Mouse (Mus musculus) ZHBTc4 (cell line): ENCODE data around the gene Klhl26.

ENCODE experiments used
- DNase-seq: peaks from one replicate; pipeline ENCODE4 v3.0.0-alpha.2; 2011; ENCODE audit warnings: low read depth, low spot score

Klhl26 gene

DNA sequence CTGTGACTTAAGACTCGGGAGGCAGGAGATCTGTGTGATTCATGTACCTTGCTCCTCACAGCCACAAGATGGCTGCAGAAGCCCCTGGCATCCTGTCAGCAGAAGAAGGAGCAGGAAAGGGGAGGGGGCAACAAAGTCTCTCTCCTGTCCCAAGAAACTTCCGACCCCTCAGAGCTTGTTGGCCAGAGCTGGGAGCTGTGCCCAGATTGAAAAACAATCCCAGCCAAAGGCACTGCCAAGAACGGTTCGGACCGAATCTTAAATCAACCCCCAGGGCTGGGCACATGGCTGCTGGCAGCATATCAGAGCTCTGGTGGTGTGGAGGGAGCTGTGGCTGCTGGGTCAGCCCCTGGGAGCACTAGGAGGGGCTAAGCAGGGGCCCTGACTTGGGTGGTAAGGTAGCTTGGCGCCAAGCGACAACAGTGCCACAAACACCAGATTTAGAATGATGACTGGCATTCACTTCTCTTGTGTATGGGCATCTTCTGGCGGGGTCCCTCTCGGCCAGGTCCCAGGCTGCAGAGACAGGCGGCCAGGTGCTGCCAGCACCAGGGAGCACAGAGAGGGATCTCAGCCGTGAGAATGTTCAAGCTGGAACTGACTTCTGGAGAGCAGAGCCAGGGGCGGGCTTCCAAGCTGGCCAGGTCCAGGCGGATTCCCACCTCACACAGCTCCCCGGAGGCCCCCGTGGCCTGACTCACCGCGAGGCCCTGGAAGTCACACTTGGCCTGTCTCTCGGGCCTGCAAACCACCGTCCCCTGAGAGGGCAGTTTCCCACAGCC lies 28.9 kb downstream of the Klhl26 start:
- DNase-seq = no peak

DNA sequence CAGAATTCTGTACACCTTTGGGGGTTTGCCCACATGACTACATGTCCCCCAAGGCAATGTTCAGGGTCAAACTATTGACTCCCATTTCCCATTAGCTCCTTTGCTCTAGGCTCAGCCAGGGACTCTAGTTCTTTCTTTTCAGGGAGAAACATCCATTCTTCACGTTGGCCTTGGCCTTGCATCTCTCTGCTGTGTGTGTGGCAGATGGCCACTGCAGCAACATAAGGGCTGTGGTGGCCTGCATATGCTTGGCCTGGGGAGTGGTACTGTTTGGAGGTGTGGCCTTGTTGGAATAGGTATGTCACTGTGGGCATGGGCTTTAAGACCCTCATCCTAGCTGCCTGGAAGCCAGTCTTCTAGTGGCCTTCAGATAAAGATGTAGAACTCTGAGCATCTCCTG lies 30.8 kb downstream of the Klhl26 start:
- no peak for DNase-seq

DNA sequence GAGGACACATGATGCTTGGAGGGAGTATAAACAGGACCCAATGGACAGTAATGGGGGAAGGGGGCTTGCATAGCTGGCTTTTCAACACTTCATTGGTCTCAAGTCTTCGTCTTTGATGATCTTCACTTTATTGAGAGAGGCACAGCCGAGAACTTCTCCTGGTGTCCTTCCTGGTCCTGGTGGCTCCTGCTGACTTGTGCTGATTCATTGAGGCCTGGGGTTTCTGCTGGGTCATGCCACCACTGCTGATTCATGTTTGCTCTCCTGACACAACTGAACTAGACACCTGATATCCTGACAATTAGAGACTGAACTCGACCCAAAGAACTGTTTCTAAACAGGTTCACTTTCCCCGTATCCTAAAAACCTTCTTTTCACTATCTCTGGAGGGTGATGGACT lies 33.4 kb downstream of the Klhl26 start:
- DNase-seq = no peak

DNA sequence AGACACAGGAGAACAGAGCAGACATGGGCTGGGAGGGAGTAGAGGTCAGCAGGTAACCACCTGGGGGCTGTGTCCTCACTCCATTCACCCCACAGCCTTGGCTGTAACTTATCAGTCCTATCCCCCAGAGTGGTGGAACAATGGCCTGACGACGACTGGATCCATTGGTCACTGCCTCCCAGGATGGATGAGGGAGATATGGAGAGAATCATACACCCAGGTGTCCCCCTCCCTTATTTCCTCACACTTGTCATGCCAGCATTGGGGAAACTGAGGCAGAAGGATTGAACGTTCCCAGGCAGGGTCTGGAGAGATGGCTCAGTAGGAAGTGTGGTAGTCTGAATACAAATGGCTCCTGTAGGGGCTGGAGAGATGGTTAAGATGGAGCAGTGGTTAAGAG lies 35.2 kb downstream of the Klhl26 start:
- no peak for DNase-seq

DNA sequence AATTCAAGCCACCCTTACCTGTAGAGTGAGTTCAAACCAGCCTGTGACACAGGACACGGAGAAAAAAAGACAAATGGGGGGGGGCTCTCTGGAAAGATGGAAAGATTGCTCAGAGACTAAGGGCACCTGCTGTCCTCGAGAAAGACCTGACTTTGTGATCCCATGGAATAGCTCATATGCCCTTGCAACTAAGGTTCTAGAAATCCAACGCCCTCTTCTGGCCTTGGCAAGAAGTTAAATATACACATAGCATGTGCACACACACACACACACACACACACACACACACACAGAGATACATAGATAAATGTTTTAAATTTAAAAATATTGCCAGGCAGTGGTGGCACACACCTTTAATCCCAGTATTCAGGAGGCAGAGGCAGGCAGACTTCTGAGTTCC lies 36.5 kb downstream of the Klhl26 start:
- peak; percentile 45 for DNase-seq

DNA sequence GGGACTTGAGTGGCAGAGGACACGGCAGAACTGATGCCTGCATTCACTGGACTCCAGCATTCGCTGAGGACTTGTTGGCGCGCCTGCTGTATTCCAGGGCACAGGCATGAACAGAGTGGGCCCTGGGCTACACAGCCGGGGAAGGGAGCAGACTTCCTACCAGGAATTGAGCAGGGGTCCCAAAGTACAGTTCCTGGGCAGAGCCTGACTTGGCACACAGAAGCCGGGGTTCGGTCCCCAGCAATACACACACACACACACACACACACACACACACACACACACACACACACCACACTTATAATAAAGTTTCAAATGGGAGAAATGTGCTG lies 37.0 kb downstream of the Klhl26 start:
- DNase-seq = no peak

DNA sequence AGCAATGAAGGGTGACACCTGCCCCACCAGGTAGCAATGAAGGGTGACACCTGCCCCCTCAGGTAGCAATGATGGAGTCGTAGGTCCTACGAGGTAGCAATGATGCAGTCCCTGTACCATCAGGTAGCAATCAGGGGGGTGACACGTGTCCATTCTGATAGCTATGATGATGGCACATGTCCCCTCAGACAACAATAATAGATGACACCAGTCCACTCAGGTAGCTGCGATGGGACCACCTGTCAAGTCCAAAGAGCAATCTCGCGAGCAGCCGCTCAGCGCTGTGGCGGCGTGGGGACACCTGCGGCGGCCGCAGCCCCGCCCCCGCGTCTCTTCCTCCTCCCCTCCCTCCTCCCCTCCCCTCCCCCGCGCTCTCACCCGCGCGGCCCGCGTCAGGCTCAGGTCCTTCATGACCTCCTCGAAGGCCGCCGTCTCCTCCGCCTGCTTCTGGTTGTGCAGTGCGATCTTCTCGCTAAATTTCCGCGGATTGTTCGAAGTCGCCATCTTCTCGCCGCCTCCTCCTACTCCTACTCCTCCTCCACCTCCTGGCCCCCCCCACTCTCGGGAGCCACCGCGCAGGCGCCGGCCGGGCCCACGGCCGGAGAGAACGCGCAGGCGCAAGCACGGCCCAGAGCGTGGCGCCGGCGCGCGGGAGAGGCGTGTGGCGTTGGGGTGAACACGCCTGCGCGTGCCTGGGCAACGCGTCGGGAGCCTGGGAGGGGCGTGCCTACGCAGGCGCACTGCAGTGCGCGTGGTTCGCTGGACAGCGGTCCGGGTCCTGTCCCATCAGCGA lies 37.5 kb downstream of the Klhl26 start, which contains the start of gene Crtc1:
Crtc1 (minus strand) TSS at position 525 of the 793 bp plus-strand sequence.
- DNase-seq = peak; percentile 98

DNA sequence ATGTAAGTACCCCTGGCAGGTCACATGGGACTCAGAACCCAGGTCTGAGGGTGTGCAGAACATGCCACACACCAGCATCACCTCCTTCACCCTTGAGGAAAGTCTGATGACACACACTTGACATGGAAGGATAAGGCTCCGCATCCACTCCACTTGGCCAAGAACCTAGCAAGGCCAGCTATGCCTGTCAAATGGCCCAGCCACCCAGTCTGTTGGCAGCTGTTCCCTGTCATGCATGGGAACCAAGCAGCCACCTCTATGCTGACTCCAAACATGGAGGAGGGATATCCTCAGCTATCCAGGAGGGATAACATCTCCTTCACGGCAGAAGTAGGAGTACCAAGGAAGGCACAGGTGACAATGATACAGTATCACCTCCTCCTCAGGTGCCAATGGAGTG lies 38.3 kb downstream of the Klhl26 start:
- no peak for DNase-seq

DNA sequence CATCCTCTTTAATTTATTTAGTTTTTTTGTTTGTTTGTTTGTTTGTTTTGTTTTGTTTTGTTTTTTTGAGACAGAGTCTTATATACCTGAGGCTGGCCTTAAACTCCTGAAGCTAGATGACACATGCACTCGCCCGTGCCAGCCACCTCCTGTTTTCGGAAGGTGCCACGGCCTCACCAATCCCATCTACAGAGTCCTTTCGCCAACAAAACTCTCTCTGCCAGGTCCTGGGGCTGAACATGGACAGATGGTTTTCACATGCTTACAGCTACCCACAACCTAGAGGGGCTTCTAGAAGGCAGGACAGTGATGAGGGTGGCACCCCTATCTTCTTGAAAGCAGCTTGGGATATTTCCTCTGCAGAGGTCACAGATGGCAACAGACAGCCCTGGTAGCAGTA lies 41.6 kb downstream of the Klhl26 start:
- DNase-seq = no peak

DNA sequence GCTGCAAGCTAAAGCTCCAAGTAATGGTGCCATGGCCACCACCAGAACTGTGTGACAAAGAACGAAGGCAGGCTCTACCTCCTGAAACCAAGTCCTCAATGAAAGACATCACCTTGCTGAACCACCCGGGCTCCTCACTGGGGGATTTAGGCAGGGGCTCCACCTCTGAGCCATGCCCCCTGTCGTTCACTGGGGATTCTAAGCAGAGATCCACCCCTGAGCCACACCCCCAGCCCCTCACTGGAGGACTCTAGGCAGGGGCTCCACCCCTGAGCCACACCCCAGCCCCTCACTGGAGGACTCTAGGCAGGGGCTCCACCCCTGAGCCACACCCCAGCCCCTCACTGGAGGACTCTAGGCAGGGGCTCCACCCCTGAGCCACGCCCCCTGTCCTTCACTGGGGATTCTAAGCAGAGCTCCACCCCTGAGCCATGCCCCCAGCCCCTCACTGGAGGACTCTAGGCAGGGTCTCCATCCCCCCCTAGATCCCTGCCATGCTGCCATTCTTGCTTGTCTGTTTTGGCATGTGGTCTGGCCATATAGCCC lies 43.7 kb downstream of the Klhl26 start:
- peak; percentile 69 for DNase-seq

DNA sequence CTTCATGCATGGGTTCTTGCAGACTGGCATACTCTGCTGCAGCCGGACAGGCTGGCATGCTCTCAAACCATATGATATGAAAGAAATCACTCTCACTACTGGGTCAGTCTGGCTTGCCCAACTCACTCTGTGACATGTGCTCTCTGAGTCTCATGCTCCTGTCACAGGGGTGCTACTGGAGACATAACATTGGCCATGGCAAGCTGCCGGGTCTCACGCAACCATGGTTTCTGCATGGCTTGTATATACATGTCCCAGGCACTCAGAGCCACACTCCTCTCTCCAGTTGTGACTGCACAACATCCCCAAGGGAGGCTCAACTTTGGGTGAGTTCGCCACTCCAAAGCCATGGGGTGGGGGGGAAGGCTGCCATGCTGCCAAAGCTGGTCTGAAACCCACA lies 45.6 kb downstream of the Klhl26 start:
- no peak for DNase-seq

DNA sequence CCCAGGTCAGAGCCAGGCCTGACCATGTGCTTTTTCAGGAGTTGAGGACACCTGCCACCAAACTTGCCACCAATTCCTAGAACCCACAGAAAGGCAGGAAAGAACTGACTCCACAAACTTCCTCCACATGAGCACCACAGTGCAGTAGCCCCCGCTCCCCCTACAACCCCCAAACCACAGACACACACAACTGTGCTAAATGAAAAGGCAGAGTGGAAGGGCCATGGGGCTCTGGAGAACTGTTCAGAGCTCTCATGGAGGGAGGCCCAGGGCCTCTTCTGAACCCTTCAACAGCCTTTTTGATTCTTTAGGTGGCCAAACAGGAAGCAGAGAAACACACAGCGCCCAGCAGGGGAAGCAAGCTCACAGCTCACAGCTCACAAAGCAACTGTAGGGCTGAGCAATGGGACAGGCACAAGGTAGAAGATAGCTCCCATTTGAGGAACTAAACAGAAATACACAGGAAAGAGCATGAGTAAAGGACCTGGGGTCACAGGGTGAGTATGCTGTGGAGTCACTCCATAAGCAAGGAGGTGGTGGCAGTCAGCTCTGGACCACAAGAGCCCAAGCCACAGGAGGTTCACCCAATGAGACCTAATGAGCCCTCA lies 50.4 kb downstream of the Klhl26 start:
- no peak for DNase-seq

DNA sequence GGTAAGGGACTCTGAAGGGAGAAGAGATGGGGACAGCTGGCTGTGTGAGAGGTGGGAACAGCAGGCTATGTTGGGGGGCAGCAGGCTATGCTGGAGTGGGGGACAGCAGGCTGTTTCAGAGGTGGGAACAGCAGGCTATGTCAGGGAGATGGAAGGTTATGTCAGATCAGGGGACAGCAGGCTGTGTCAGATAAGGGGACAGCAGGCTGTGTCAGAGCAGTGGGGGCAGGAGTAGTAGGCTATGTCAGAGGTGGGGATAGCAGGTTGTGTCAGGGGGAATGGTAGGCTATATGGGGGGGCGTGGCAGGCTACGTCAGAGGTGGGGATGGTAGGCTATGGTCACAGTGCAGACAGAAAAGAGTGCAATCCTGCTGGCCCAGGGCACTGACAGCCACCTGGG lies 54.0 kb downstream of the Klhl26 start:
- DNase-seq = no peak

DNA sequence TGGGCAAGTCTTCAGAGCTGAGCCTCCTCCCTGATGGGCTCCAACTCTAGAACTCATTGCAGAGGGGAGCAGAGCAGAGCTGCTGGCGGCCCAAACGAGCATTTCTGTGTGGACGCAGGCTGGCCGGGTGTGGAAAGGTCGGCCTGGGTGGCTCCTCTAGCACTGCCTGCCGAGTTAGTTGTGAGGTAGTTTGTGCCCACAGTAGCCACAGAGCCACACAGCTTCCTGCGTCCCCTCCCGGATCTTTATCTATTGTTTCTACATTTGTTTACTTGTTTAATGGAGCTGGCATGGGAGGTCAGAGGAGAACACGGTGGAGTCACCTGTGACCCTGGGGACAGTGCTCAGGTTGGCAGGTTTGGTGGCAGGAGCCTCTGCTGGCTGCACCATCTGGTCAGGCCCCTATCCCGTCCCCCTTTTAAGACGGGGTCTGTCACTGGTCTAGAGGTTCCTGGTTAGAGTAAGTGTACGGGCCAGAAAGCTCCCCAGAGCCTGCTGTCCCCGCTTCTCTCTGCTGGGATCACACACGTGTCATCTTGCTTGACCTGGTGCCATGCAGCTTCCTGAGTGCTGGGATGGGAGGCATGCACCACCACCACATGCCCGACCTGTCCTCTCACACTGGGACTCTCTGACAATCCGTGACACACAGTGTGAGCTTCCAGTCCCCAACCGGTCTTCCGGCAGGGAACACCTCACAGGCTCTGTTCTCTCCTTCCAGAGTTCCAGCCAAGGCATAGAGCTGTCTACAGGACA lies 55.2 kb downstream of the Klhl26 start:
- no peak for DNase-seq

DNA sequence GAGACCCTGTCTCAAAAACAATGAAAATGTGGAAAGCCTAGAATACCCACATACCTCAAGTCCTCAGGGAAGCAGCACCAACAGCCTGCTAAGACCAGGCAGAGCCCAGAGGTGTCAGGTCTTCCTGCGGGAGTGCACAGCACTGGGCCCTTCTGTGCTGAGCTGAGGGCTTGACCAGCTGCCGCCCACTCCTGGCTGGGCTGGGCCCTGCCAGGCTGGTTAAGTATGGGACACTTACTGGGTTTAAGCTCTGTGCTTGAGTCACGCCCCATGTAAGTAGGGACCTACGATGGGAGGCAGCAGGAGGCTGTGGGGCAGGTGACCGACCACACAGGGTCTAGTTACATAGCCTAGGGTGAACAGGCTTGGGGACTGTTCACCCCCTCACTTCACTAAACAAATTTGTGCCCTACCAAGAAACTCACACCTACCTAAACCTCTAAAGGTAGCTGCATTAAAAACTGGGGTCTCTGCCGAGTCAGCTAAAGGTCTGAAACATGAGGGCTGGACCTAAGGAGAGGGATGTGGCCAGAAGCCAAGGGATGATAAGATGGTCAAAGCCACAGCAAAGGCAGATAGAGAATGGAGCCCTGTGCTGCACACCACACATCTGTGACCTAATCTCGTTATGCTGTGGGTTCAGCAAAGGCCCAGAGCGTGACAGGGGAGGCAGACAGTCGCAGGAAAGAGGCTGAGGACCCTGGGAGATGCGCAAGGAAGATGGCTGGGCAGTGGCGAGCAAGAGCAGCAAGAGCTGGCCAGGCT lies 56.7 kb downstream of the Klhl26 start:
- DNase-seq = no peak

DNA sequence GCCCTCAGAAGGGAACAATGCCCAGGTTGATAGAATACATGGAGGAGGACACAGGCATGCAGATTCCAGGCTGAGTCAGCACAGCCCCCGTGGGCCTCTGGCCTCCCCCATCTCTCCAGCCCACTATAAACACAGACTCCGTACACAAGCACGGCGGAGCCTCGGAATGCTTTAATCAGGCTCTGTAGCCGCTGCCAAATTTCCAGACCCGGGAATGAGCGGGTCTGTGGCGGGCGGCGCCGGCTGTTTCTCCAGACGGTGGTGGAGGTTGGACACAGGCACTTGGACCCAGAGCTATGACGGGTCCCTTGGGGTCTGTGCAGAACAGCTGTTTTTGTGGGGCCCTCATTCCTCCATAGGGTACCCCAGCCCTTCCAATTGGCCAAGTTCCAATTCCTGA lies 57.8 kb downstream of the Klhl26 start:
- DNase-seq = no peak

DNA sequence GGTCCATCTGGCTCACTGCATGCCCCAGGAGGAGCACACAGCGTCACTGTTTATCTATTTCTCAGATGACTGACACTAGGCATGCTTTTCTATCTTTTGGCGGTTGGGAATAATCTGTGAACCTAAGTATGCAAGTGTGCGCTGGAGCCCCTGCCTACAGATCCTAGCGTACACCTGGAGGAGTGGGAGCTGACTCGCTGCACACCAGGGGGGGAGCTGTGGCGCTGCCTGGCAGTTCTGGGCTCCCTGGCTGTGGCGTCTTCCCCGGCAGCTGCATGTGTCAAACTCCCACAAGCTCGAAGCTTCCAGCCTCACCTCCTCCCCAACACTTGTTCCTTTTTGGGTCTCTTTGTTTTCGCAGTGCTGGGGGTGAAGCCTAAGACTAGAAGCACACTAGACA lies 58.9 kb downstream of the Klhl26 start:
- no peak for DNase-seq

DNA sequence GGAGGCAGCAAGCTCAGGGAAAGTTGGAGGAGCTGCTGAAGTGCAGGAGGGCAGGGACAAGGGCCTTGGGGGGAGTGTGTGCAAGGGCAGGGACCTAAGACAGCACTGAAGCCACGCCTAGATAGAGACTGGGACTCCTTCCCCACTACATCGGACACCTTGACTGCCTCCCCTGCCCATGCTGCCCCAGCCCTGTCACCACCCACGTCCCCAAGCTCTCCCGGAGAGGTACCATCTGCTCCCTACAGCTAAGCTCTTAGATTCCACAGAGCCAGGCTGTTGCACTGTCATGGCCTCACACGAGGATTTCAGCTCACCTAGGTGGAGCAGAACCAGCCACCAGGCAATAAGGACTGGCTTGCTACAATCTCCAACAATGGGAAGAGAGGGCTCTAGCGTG lies 59.8 kb downstream of the Klhl26 start:
- no peak for DNase-seq

DNA sequence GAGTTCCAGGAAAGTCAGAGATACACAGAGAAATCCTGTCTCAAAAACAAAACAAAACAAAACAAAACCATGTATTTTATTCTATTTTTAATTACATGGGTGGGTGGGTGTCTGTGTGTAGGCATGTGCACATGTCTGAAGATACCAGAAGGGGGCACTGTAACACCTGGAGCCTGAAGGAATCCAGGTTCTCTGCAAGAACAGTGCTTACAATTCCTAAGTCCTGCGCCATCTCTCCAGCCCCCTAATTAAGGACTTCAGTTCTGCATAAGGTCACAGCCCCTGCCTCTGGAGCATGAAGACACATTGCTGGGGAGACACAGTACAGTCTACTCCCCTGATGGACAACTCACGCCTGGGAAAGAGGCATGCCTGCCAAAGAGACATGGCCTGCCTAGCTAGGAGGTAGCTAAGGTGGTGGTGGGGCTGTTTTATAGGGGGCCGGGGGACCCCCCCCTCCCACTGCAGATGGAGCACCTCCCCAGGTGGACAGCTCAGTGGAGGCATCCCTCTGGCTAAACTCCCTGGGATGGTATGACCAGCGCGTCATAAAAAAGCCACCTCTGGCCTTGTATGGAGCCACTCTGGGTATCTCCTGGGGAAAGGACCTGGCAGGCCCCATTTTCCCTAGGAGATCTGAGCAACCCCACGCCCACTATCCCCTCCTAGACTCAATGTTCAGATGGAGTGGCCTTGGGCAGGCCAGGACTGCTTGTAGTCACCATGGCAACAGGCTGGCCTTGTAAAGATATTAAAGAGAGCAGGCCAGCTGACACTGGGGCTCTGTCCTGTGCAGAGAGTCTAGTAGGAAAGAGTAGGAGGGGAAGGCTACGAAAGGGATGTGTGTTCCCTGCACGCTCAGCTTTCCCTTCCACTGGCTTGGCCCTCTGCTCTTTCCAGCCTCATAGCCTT lies 61.0 kb downstream of the Klhl26 start:
- DNase-seq = peak; percentile 81
